Mouse (Mus musculus): ENCODE measurements at regions not wholly inside any gene's neighbourhood (a gene's known extent, or its start where the extent isn't known, plus 50 kb on each side); places are given as distances from the start of the nearest gene placed in this dataset.

DNA sequence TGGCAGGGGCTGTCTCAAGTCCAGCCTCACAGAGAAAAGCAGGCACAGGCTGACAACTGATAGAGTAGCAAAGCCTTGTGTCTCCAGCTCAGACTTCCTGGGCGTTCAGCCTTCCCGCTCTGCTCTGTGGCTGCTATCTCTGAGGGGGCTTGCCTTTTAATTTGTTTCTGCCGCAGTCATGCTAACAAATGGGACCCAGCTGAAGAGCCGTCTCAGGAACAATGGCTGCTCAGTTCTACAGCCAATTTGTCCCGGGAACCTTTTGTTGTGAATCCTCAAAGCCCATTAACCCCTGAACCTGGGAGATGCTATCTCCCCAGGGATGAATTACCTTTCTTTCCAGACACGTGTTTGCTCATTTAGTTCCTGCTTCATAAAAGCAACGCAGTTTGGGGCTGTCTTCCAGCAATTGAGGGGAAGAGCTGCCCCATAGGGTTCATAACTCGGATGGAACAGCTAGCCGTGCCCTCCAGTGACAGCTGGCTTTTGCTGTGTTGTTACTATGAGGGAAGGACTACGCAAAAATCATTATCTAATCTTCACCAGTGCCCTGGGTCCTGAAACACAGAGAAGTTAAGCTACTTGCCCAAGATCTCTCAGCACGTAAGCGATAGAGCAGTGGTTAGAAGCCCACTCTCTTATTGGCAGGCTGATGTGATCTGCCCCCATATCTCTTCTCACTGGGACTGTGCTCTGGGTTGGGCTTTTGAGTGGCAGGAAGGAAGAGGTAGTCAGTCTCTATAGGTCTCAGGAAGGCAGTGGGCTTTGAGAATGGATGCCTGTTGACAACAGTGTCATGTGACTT, 240.9 kb downstream of the Rybp start:
- no peak for DNase-seq (ENCODE audit: low read depth, low spot score)

DNA sequence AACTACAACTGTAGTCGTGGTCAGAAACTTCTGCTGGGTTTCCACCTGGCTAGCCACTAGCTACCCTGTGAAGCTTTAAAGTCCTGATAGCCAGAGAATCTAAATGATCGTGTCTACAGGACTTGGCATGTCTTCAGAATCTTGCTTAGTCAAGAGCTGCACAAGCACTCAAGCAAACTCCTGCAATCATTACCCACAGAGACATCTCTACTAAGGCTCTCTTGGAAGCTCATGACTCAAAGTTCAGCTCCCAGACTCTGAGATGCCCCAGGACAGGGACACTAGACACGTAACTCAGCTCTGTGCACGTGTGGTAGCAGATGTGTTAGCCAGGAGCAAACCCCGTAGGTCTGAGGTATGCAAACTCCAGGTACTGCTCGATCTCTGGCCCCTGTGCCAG, 242.2 kb downstream of the Rybp start:
- no peak for DNase-seq (ENCODE audit: low read depth, low spot score)

DNA sequence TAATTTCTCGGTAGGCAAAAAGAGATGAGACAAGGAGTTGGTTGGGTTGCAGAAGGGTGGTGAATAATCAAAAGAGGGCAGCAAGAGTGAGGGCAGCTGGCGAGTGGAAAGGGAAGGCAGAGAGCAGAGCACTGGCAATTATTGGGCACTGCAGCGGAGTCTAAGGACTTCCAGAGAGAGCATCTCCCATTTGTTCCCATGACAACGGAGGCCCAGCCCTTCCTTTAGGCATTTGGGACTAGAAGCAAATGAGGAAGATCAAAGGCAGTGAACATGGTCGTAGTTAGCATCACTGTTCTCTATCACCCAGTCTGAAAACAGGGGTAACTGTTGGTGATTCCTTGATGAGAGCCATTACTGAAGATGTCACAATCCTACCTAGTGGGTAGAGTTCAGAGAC, 246.1 kb downstream of the Rybp start:
- no peak for DNase-seq (ENCODE audit: low read depth, low spot score)

DNA sequence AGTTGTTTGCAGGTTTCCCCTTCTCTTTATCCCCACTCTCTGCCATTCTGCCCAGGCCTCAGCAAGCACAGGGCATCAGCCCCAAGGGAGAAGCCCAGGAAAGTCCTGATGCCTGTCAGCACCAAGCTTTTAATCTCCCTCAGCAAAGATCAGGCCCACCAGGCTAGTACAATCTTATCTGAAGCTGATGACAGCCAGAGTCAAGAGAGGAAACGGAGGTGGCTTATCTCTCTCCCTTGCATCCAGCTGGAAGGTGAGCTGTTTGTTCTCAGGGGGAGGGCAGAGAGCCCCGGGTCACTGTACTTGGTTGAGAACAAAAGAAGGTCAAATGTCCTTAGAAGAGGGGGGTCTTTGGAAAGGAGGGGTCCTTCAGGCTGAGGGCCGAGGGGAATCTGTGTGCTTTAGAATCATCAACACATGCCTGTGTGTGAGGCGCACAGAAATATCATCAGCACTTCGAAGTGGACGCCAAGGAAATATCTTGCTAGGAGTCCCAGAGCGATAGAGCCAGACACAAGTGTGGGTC, 246.8 kb downstream of the Rybp start:
- DNase-seq (ENCODE audit: low read depth, low spot score): no peak

DNA sequence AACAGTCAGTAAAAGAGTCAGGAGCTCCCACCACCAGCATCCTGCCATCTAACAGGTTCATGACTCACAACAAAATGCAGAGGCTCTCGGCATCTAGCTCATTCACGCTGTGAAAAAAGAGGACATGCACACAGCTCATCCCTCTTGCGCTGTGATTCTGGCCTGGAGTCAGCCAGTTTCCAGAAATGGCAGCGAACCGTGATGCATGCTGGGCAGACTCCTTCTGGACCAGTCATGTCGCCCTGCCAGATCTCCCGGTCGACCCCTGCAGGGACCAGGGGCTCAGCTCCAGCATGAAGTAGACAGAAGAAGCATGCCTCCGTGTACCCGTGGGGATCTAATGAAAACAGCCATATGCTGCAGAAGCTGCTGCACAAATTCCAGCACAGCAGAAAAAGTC, 254.6 kb downstream of the Rybp start:
- DNase-seq (ENCODE audit: low read depth, low spot score): peak; percentile 24

DNA sequence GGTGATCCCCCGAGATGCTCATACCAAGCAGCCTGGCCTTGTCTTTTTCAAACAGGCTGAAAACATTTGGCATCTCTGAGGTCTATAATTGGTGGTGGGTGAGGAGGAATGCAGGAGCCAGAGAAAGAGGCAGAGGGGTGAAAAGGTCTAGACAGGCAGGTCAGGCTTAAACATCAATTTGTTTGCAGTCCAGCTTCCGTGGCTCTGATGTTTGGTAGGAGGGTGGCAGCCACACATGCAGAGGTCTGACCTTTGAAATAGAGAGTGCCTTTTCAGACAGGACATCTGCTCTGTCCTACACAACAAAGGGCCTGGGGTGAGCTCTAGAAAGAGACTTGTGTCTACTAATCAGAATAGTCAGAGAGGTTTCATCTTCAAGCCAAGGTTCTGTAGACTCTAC, 256.8 kb downstream of the Rybp start:
- DNase-seq (ENCODE audit: low read depth, low spot score): no peak

DNA sequence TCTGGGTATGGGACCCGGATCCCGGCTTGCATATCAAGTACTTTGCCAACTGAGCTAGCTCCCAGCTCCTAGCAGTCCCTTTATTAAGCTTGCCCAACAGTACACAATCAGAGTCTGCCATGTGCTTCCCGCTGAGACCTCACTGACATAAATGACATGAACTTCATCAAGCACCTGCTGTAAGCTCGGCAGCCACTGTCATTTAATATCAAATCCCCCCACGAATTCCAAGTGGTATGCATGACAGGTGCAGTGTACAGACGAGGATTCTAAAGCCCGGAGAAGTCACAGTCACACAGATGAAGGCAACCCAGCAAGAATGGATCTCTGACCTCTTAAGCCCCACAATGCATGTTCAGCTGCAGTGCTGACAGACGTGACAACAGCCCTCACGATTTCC, 257.3 kb downstream of the Rybp start:
- no peak for DNase-seq (ENCODE audit: low read depth, low spot score)

DNA sequence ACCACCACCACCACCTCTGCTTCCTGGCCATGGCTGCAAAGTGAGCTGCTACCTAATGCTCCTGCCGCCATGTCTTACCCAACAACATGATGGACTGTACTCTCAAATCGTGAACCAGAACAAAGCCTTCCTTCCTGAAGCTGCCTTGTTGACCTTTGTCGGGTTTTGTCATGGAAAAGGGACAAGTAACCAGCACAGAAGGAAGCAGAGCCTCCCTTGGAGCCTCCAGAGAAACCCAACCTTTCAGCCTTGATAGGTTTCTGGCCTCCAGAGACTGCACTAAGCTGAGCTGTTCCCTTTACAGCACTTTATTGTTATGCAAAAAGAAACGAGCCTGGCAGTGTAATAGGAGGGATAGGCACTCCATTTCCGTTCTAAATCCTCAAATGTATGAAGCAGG, 259.8 kb downstream of the Rybp start:
- no peak for DNase-seq (ENCODE audit: low read depth, low spot score)

DNA sequence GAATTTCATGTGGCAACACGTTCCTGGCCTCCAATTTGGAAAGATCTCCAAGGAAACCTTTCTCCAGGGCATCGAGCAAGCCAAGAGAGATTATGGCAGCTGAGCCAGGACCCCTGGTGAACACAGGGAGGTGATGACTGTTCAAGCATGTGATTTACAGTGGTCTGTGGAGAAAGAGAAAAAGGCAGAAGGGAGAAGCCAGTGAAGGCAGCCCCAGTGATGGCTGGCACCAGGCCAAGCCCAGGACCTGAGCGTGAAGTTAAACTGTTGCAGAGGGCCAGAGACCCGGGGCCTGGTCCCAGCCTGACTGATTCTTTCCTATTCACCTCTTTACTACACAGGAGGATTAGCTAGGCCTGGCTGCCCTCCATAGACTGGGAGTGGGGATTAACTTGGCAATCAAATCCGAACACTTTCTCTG, 261.7 kb downstream of the Rybp start:
- DNase-seq (ENCODE audit: low read depth, low spot score): no peak

DNA sequence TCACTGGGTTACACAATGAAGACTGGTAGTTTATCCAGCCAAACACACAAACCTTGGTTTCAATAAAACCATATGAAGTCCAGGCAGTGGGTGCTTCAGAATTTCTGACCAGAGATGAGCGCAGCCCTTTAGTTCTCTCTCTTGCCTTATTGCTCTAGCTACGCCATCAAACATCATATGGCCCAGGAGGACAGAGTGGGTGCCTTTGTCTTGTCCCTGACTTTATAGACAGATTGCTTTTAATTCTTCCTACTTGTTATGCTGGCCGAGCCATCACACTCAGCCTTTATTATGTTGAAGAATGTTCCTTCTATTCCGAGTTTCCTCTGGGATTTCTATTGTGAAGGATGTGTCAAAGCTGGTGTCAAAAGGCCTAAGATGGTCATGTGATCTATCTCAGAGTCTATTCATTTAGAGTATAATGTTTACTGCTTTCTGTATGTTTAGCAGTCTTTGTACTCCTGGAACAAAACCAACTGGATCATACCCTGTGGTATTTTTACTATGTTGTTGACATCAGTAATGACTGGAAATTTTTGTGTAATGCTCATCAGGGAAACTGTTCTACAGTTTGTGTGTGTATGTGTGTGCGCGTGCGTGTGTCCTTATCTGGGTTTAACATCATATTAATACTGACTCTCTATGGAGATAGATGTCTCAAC, 263.7 kb downstream of the Rybp start:
- no peak for DNase-seq (ENCODE audit: low read depth, low spot score)

DNA sequence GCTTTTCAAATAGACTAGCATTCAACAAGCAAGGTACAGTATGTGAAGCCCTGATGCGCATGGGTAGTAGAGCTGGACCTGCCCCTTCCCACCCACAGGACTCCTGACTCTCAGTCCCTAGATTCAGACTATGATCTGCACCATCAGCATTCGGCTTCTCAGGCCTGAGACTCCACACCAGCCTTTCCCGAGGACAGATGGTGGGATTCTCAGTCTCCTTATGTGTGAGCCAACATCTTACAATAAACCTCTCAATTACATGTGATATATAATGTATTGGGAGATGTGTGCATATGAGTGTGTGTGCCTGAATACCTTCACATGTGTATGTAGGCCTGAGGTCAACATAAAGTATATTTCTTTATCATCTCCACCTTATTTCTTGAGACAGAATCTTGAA, 268.3 kb downstream of the Rybp start:
- no peak for DNase-seq (ENCODE audit: low read depth, low spot score)

DNA sequence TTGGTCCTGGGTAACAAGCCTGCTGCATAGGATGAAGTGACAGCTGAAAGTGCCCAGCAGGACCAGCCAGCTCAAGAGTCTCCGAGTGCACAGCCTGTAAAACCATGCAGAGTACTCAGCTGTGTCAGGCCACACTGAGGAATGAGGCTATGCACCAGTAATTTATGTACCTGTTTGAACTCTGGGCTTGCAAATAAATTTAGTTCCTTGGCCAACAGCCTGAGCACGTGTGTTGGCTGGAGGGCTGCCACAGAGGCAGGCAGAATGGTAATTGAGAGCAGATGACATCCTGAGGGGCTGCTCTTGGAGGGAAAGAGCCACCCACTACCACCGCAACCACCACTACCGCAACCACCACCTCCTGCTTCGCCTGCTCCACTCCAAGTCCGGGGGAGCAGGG, 273.3 kb downstream of the Rybp start:
- DNase-seq (ENCODE audit: low read depth, low spot score): no peak

DNA sequence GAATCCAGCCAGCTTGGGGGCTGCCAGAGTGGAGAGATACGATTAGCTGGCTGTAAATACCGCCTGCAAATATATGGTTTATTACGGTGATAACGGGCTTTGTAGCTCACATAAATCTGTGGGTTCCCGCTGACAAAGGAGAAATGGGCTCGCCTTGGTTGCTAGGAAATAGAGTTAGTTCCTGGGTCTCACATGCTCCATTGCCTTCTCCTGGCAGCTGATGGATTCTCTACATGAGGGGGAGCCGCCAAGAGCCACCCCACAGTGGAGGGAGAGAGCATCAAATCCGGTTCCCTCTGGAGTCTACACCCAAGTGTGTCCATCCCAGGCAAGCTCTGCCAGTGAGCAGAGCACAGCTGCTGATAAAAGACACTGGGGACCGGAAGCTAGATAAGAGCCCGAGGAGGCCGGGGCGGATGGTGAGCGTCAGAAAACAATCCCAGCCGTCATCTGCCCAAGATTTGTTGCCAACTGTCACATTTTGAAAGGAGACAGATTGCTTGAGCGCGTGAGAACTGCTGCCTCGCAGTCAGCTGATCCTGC, 275.7 kb downstream of the Rybp start:
- peak; percentile 27 for DNase-seq (ENCODE audit: low read depth, low spot score)

DNA sequence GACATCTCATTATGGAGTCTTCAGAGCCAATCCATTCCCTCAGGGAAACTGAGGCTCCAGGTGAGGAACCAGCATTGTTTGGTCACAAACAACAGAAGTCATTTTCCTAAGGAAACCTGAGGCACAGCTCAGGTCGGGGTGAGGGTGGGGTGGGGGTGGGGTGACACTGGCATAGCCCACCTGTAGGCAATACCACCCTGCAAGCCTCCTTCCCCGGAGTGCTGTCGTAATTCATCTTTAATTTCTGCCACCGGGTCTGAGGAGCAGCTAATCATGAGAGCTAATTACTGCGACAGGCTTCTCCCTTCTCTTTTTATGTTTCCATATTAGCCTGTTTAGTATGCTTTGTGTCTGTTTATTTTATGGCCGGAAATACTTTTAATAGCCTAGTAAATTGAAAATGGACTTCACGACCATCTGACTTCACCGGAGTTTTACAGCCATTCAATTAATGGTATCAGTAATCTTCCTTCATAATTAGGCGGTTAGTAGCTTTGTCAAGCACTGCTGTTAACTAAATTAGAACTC, 276.3 kb downstream of the Rybp start:
- DNase-seq (ENCODE audit: low read depth, low spot score): no peak

DNA sequence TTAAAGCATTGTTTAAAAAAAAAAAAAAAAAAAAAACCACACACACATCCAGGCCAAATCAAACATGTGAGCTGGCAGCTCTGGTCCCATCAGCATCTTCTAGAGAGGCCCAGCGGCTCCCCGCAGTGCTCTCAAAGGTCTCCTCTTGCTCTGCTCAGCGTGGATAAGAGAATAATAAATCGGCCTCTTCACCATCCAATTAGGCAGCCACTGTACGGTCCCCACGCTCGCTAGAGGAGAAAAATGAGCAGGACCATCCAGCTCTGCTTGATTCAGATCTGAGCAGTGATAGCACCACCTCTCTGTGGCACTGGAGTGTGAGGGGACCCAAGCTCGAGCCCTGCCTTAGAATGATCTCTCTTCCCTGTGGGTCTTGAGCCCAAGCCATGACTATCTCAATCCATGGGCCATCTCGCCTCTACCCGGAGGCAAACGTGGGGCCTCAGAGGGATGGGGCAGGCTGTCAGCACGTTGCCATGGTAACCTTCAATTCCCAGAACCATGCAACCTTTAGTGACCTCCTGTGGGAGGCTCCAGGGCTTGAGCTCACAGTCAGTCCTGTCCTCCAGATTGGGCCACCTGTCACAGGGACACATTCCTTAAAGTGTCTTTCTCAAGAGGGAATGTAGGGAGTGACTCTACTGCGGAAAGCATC, 273.6 kb upstream of the Prok2 start:
- DNase-seq (ENCODE audit: low read depth, low spot score): no peak

DNA sequence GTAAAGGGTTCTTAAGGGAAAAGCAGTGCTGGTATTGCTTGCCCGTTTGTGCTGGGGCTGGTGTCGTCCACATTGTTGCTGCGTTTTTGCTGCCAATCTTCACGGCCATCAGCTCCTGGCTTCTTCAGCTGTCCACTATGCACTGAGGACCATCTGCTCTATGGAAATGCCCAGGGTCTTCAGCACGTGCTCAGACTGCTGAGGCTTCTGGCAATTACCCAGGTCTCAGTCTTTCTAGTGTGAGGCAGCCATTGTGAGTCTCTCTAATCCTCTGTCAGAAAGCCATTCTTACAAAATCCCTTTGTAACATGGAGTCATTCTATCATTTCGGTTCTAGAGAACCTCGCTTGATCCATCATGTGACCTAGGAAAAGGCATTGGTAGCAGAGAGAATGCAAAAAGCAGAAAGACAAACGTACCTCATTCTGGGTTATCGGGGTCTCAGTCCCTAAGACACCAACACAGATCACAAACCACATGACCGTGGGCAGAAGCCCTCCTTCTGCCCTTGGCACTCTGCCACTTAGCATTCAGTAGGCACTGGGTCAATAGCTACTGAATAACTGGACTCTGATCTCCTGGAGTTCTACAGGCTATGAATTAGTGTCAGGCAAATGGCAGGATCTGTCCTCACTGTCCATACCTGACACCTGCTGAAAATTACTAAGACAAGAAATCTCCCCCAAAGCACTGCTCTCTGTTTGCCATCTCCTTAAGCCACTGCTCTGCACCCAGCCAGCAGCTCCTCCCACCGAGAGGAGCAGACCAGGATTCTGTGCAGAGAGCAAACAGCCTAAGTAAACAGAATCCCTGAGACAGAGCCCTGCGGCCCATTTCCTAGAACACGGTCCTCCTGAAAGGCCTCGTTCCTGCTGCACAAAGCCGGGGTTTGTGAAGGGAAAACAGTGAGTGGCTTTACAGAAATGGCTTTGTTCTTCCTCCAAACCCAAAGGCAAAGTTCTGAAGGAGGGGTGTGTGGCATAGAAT, 270.1 kb upstream of the Prok2 start:
- no peak for DNase-seq (ENCODE audit: low read depth, low spot score)

DNA sequence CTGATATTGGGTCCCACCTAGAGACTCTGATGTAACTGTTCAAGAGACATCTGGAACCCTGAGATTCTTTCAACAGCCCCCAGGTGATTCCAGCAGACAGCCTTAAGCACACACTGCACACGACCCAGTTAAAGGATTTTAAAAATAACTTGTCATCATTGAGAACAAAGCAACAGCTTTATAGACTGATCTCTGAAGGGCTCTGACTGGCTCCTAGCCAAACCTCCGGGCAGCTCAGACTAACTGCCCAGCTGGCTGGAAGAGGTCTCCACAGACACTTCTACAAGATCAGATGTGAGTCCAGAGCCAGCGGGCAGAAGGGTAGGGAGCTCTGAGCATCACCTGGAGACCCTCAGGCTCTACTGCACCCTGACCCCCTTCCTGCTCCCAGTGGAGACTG, 267.8 kb upstream of the Prok2 start:
- no peak for DNase-seq (ENCODE audit: low read depth, low spot score)

DNA sequence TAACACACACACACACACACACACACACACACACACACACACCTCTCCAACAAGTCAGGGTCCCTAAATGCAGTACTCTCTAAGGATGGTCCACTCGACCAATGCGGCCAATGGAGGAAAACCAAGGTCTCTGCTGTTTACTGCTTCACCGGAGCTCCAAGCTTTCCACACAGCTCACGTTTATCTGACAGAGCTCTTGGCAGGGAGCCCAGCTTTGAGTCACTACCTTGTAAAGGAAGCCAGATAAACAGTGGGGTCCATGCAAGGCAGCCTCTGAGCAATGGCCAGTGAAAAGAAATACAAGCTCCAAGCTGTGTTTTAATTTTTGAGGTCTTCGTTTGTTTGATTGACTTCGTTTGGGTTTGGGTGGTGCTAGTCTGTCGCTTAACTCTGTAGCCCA, 264.9 kb upstream of the Prok2 start:
- no peak for DNase-seq (ENCODE audit: low read depth, low spot score)

DNA sequence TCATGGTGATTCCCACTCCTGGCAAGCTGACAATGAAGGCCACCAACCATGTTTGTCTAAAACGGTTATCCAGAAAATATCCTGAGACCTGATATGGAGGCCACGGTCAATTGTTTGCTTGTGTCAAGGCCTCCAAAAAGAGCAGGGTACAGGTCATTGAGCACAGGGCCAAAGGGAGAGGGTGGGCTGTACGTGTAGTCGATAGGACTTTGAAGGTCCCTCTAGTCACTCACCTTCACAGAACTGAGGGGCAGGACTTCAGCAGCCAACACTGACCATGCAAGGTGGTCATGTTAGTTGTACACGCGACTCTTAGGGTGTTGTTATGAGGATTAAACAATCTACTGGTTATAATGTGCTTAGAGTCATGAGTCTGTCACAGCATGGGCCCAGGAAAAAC, 264.4 kb upstream of the Prok2 start:
- no peak for DNase-seq (ENCODE audit: low read depth, low spot score)

DNA sequence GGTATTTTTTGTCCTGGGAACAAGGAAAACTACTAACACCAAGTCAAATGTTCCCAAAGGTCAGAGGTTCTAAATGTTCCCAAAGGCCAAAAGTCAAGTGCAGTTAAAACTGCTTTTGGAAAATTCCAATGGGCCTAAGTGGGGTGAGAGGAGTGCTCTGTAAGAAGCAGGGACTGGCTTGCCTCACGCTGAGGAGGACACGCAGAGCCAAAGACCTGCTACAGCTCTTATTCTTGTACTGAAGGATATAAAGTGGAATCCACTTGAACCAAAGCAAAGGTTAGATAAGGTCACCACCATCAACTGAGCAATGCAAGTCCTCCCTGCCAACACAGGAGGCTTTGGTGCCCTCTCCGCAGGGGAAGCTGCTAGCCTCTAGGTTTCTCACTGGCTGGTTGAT, 260.3 kb upstream of the Prok2 start:
- DNase-seq (ENCODE audit: low read depth, low spot score): no peak

DNA sequence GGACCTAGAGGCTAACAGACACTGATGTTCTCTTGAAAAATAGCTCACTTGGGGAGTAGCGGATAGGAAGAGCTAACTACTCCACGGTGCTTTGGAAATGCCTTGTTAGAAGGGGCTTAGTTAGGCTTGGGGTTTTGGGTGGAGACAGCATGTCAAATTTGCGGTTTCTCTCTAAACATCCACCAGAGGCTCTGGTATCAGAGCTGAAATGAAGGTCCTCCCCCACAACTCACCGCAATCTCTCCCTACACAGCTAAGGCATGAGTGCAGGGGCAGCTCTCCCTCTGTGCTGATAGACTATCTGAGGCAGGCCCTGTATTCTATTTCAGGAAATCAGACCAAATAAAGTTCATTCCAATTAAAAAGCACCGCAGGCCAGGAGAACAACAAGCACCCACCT, 259.1 kb upstream of the Prok2 start:
- no peak for DNase-seq (ENCODE audit: low read depth, low spot score)
